Mouse (Mus musculus) brain, adult 10 weeks (tissue): Measurements from ENCODE around the gene Apobr. TPM values are rescaled to one million over a fixed set of nuclear protein-coding genes. Genes with fewer than 3 reads are reported as not detected.

Experiments used
- polyA plus RNA-seq: library from polyadenylated mRNA; stranded (reverse); fragments of 350-450 nt; fragmentation: Illumina TruSeq; extraction: RNeasy Lipid Tissue Mini Kit (QIAGEN cat#74804); gene quantifications from one replicate; pipeline ENCODE4 v1.2.3, GENCODE M21; 2015; ENCODE audit warnings: low read depth, low replicate concordance

The Apobr gene
- 0.80 TPM for polyA plus RNA-seq

GRCm38 (mm10) chr7:126584506-126584977 lies at the start of gene Apobr:
Gene Apobr (plus strand): TSS chr7:126584942.

DNA sequence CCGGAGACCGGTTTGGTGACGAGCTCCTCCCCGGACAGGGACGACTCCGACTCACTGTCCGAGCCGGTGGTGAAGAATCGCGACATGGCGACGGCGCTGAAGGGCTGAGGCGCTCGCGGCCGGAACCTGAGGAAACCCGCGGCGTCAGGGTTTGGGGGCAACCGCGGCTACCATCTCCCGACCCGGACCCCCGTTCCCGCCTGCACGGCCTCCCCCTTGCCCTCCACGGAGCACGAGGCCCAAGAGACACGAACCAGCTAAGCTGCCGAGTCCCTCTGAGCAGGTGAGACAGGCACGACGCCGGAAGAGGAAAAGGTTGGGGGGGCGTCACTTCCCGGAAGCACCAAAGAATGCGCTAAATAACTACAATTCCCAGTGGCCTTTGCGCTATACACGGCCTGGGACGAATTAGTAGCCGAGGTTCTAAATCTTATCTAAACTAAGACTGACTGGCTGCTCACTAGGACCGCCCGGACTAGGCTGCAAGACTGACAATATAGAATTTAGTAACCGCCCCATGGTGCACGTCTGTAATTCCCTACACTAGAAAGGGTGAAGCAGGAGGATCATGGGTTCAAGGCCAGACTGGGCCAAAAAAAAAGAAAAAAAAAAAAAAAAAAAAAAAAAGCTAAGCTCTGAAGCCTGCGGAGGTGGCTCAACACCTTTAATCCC lies 18.5 kb upstream of the Apobr start, which contains the start of gene Eif3c:
Gene Eif3c (minus strand): TSS at position 318 of the 672 bp plus-strand sequence.

DNA sequence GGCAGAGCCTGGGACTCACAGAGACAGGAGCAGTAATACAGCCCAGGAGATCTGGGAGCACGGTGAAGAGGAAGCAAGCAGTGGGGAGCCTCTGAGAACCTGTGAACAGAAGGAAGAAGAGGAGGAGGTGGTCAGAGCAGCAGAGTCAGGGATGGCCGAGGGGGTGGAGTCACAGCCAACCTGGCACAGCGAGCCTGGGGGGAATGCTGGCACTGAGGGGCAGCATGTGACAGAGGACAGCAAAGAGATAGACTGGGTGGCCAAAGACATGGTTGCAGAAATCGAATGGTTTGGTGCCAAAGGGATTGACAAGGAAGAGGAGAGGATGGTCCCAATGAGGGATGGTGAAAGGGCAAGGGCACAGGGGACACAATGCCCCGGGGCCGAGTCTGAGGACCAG lies 975 bp downstream of the Apobr start, which contains the start of gene Cln3:
Gene Cln3 (minus strand): TSS at position 101 of the 400 bp plus-strand sequence.

DNA sequence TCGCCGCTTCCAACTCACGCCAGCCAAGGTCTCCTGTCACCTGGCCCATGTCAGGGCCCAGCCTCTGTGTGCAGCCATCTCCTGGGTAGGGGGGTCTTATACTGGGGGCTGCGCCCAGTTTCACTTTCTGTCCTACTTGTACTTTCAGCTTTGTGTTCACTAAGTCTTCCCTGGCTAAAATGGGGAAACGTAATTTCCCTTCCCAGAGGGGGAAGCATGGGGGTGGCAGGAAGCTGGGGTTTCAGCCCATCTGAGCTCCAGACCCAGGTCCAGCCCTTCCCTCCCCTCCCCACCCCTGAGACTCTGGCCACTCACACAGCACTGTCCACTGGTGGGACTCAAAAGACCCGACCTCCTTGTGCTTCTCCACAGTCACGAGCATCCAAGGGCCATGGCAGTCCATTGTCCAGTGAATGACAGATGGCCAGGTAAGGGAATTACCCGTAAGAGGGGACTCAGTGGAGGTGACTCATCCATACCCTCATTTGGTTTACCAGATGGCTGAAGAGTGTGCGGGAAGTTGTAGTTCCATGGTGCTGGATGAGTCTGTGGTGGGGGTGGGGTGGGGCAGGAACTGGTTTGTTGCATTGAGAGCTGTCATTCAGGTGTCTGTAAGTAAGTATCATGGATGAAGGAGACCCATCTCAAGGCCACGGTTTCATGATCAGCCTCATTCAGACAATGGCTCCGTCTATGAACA lies 10.3 kb downstream of the Apobr start, which contains the start of gene Il27:
Gene Il27 (minus strand): TSS at position 80 of the 700 bp plus-strand sequence.

DNA sequence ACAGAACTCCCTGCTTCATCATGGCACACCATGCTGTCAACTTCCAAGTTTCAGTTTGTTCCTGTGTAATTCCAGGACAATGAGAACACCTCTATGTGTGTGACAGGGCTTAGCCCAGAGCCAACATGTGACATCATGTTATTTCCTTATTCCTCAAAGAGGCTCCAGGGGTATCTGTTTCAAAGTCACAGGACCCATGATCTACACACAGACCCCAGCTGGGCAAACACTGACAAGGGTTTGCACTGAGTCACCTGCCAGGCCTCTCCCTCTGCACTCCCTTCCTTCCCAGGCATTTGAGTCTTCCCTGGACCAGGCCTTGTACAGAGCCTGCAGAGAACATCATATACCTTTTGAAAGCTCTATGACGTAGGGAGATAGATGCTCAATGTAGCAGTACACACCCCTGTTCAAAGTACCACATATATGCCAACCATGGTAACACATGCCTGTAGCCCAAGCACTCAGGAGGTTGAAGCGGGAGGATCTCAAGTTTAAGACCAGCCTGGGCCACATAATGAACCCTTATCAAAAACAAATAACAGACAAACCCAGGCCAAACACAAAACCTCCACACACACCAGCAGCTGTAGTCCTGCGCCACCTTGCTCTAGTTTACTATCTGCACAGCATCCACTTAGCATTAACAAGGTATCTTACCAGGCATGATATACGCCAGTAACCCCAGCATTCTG lies 46.2 kb downstream of the Apobr start, which contains the start of gene Nupr1:
Gene Nupr1 (minus strand): TSS at position 38 of the 695 bp plus-strand sequence.

Other genes with a start within 250 kb of the Apobr start
- gene Lat, start 215.4 kb upstream of the Apobr start, polyA plus RNA-seq = 1.1 TPM
- 62.2 TPM for gene Spns1, start 207.5 kb upstream of the Apobr start, polyA plus RNA-seq
- gene Nfatc2ip, start 188.2 kb upstream of the Apobr start, polyA plus RNA-seq = 4.5 TPM
- not detected for gene Cd19, start 170.1 kb upstream of the Apobr start, polyA plus RNA-seq
- gene Rabep2, start 156.2 kb upstream of the Apobr start, polyA plus RNA-seq = 11.4 TPM
- gene Atp2a1, start 121.8 kb upstream of the Apobr start, polyA plus RNA-seq = 3.4 TPM
- 59.1 TPM for gene Sh2b1, start 109.5 kb upstream of the Apobr start, polyA plus RNA-seq
- 89.6 TPM for gene Tufm, start 97.6 kb upstream of the Apobr start, polyA plus RNA-seq
- 90.7 TPM for gene Atxn2l, start 81.5 kb upstream of the Apobr start, polyA plus RNA-seq
- gene Eif3c, start 18.5 kb upstream of the Apobr start, polyA plus RNA-seq = 135 TPM
- 21.6 TPM for gene Cln3, start 875 bp downstream of the Apobr start, polyA plus RNA-seq
- not detected for gene Il27, start 10.0 kb downstream of the Apobr start, polyA plus RNA-seq
- 19.3 TPM for gene Nupr1, start 45.9 kb downstream of the Apobr start, polyA plus RNA-seq
- 22.6 TPM for gene Sgf29, start 64.4 kb downstream of the Apobr start, polyA plus RNA-seq
- gene Sult1a1, start 91.5 kb downstream of the Apobr start, polyA plus RNA-seq = 21.5 TPM
- gene Bola2, start 110.5 kb downstream of the Apobr start, polyA plus RNA-seq = 64.2 TPM
- gene Slx1b, start 110.8 kb downstream of the Apobr start, polyA plus RNA-seq = 14.6 TPM
- gene Coro1a, start 122.8 kb downstream of the Apobr start, polyA plus RNA-seq = 136 TPM
- gene Mapk3, start 174.7 kb downstream of the Apobr start, polyA plus RNA-seq = 169 TPM
- gene Gdpd3, start 181.4 kb downstream of the Apobr start, polyA plus RNA-seq = 2.1 TPM
- 387 TPM for gene Ypel3, start 192.0 kb downstream of the Apobr start, polyA plus RNA-seq
- 1.5 TPM for gene Tbx6, start 196.5 kb downstream of the Apobr start, polyA plus RNA-seq
- gene Ppp4c, start 207.6 kb downstream of the Apobr start, polyA plus RNA-seq = 61.6 TPM
- 55.7 TPM for gene Fam57b, start 212.7 kb downstream of the Apobr start, polyA plus RNA-seq
- not detected for gene 4930451I11Rik, start 246.7 kb downstream of the Apobr start, polyA plus RNA-seq